Mouse (Mus musculus) activated CD4-positive, CD25-positive, alpha-beta regulatory T cell, adult 4 months (primary cell): ENCODE results near the gene Psmd6. TPM values are rescaled to one million over a fixed set of nuclear protein-coding genes. Genes with fewer than 3 reads are reported as not detected.
A peak's percentile ranks its signal among the peaks of the same experiment; 100 is the strongest.

Experiments
- ATAC-seq: one replicate; pipeline ENCODE4 v1.8.0; 2017
- polyA plus RNA-seq, 2 experiments: library from polyadenylated mRNA; unstranded; fragments of 100-300 nt; shearing (Covaris generic); gene quantifications; one replicate each; pipeline ENCODE4 v1.2.1; 2017

Gene Psmd6
- polyA plus RNA-seq, result 100 to 1,000 TPM; 138 to 151 TPM

- peak; percentile 99 for ATAC-seq
Measured at GRCm38 (mm10) chr14:14120230-14121096, at the start of gene Psmd6. Gene Psmd6 (minus strand): TSS chr14:14120984.

DNA sequence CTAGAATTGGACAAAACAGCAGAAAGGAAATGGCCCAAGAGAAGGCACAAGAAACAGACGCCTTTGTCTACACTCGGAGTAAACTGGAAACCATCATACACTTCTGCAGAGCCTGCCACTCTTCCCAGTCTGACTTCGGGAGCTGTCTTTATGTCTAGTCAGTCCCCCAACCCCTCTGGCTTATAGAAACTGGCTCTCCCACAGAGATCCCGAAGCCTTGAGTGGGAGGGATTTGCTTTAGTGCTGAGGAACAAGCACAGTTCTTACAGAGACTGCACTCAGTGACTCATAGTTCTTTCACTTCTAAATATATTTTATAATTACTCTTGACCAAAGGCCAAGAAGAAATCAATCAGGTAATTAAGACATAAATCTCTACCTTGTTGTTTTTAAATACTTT lies 10.1 kb downstream of the Psmd6 start:
- no peak for ATAC-seq

GRCm38 (mm10) chr14:14104930-14105318 lies 15.9 kb downstream of the Psmd6 start:
- ATAC-seq, result no peak

GRCm38 (mm10) chr14:14104213-14104929 lies 16.4 kb downstream of the Psmd6 start:
- no peak for ATAC-seq

GRCm38 (mm10) chr14:14101296-14101695 lies 19.5 kb downstream of the Psmd6 start:
- ATAC-seq, result no peak

- no peak for ATAC-seq
Measured at GRCm38 (mm10) chr14:14100773-14101280, 20.0 kb downstream of the Psmd6 start.

DNA sequence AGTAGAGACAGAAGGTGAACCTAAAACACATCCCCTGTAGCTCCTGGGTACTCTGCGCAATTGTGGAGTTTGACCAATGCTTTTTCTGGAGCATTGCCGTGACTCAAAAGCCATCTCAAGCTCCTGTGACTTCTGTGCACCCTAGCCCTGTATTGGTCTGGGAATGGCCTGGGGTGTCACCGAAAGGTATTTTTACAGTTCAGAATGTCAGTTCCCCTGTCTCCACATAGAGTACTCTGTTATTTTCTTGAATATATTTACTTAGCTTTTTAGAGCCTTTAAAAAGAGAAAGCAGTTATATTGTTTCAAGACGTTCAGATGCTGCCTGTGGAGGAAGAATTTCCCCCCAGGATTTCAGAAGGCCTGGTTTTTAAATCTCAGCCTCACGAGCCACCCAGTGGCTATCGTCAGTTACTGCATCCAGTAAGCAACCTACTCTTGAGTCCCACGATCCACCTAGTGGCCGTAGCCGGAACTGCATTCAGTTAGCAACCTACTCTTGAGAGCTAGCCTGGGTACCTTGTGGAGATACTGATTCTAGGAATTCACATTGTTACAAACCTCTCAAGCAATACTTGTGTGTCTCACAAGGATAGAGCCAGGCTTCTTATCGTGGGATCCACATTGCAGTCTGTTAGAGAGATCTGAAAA lies 22.3 kb downstream of the Psmd6 start:
- ATAC-seq, result peak; percentile 97

- no peak for ATAC-seq
Measured at GRCm38 (mm10) chr14:14090571-14090970, 30.2 kb downstream of the Psmd6 start.

- peak; percentile 73 for ATAC-seq
Measured at GRCm38 (mm10) chr14:14088016-14088791, 32.6 kb downstream of the Psmd6 start.

DNA sequence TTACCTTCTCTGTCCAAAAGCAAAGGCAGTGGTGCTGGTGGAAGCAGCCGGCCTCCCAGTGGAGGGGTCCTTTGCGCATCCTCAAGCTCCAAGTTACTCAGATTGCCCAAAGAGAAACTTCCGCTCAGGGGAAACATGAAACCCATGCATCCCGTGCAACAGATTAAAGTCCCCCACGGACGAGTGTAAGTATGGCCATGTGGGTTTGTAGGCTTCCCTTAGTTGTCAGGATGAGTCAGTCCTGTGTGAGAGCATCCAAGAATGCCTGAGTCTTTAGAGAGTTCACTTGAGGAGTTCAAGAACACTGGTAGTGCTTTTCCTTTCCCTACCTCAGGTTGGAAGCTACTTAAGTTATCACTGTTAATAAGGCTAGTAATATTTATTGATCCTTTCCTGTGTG lies 33.4 kb downstream of the Psmd6 start:
- no peak for ATAC-seq

DNA sequence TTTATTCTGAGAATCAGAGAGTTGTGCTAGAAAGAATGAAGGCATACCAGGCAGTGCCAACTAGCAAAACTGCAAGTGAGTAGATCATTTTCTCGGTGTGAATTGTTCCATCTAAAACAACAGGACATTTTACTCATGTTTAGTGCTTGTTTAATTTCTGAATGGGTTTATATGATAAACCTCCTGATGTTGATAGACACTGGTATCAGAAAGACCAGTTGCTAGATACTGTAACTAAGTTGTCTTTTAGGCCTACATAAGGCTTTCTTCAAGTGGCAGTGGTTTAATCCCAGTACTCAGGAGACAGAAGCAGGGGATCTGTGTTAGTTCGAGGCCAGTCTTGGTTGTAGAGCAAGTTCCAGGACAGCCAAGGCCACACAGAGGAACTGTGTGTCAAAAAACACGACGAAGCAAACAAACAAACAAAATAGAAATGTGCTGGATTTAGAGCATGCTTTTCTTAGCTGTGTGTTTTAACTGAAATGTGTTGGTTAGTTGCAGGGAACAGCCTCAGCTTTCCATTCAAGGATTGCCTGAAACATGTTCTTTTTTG lies 34.0 kb downstream of the Psmd6 start:
- no peak for ATAC-seq

DNA sequence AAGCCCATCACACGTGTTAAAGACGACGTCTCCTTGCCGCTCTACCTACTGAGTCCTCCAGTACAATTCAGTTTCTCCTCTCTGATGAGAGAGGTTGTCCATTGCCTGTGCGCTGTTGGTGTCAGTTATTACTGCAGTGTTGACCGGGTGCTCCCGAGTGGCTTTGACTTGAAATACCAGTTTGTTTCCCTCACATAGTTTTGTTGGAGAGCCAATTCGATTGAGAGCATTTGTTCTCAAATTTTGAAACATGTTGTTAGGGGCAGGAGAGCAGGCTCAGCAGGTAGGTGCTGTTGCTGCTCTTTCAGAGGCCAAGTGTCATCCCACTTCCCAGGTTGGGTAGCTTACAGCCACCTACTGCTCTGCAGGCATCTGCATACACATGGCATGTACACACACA lies 37.0 kb downstream of the Psmd6 start:
- no peak for ATAC-seq

- ATAC-seq, result no peak
Measured at GRCm38 (mm10) chr14:14080604-14081194, 40.1 kb downstream of the Psmd6 start.

DNA sequence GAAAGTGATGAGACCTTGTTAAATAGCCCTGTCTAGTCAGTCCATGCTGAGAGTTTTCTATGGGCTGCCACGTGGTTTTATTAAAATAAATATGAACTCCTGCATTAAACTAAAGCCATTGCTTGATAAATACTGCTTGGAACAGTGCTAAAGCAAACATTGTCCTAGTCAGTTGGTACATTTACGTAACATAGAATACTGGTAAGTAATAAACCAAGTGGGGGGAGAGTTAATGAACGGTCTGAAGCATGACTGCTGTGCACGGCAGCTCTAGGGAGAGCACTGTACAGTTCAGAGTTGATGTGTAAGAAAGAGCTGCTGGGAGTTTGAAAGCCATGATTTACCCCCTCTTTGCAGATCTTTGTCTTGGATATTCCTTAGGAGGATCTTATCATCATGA lies 49.3 kb downstream of the Psmd6 start:
- ATAC-seq, result no peak

DNA sequence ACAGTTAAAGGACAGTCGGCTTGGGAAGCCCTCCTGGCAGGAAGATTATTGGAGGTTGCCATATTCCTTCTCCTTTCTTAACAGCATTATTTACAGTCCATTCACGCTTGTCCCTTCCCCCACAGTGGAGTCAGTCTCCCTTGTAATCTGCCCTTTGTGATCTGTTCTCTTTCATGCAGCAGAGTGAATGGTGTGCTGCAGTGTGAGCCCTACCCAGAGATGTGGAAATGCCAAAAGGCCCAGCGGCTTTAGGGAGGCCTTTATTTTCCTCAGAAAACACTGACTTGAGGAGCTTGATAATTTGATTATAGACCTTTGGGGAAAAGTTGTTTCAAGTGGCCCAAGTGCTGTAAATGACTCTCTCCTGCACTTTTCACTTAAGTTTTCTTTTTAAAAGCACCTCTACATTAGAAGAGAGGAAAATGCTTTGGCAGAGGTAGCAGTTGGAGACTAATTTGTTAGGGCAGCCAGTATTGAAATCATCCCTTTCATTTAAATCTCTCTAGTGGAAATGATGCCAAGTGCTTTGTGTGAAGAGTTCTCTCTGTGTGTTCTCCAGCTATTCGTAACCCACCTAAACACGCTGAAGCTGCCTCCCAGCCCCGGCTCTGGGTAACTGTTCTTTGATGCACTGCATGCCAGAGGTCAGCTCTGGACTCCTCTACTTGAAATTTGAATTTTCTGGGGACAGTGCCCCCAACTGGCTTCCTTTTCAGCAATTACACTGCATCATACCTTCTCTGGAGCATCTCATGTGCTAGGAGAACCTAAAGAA lies 50.1 kb downstream of the Psmd6 start:
- no peak for ATAC-seq

DNA sequence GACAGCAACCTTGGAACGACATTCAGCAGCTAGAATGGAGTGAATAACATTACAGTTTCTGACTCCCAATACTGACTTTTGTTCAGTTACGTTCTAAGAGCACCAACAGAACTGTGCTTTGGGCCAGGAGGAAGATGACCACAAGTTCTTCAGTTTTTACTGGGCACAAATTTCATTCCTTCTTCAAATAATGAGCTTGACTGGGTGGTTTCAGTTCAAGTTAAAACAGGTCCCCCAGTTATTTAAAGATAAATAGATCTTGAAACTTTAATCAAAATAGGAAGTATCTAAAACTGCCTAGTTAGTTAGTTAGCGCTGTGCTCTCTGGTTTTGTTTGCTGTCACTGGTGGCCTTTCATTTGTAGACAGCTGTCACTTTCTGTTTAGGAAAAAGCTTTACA lies 52.2 kb downstream of the Psmd6 start:
- ATAC-seq, result peak; percentile 16

GRCm38 (mm10) chr14:14067648-14068472 lies 52.9 kb downstream of the Psmd6 start:
- ATAC-seq, result peak; percentile 82

DNA sequence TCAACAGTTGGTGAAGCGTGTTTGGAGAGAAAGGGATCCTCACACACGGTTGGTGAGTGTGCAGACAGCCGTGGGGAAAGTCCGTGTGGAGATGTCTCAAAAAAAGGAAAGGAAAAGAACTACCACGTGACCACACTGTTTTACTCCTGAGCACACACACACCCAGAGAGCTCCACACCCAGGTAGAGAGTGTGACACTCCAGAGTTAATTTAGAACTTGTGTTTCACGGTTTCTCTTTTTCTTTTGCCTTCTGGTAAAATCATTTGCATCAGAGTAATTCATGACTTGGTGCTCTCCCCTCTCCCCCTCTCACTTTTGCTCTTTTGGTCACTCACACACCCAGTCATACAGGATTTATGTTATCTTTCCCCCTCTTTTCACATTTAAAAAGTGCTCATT lies 54.5 kb downstream of the Psmd6 start:
- ATAC-seq, result no peak

GRCm38 (mm10) chr14:14065142-14065498 lies 55.7 kb downstream of the Psmd6 start:
- ATAC-seq, result no peak
